Mouse (Mus musculus) lung, postnatal 0 days (tissue): ENCODE results near the gene 9430097D07Rik. TPM values are rescaled to one million over a fixed set of nuclear protein-coding genes. Genes with fewer than 3 reads are reported as not detected.
A peak's percentile ranks its signal among the peaks of the same experiment; 100 is the strongest.

ENCODE experiments used
- ATAC-seq: fragments of 200-750 bp; cut with Nextera tagmentation; 2 replicates; pipeline ENCODE4 v1.8.0; 2017; ENCODE audit warnings: moderate library complexity
- DNase-seq: peaks from one replicate; pipeline ENCODE4 v3.0.0-alpha.2; 2016; ENCODE audit warnings: low spot score
- H3K27ac ChIP-seq: fragments of 300-500 bp; sonication (generic); 2 replicates; pipeline ENCODE4 v1.5.1; 2014; ENCODE audit warnings: antibody characterized with exemption, mild to moderate bottlenecking, low read length, mixed read lengths
- H3K27me3 ChIP-seq: fragments of 300-500 bp; sonication (generic); replicated peaks from 2 replicates; pipeline ENCODE4 v1.6.1; 2014; ENCODE audit warnings: low read length, mixed read lengths; ENCODE audit not compliant: insufficient read depth
- H3K36me3 ChIP-seq: fragments of 300-500 bp; sonication (generic); 2 replicates; pipeline ENCODE4 v1.6.1; 2014; ENCODE audit warnings: low read length, mixed read lengths; ENCODE audit not compliant: insufficient read depth
- H3K4me1 ChIP-seq: fragments of 300-500 bp; sonication (generic); 2 replicates; pipeline ENCODE4 v1.6.1; 2014; ENCODE audit warnings: antibody characterized with exemption, low read depth, low read length, mixed read lengths; ENCODE audit not compliant: insufficient read depth
- H3K4me2 ChIP-seq: fragments of 300-500 bp; sonication (generic); replicated peaks from 2 replicates; pipeline ENCODE4 v1.6.1; 2014; ENCODE audit warnings: low read depth, mild to moderate bottlenecking, low read length, moderate library complexity, mixed read lengths
- H3K4me3 ChIP-seq: fragments of 300-500 bp; sonication (generic); 2 replicates; pipeline ENCODE4 v1.5.1; 2014; ENCODE audit warnings: low read depth, low read length
- H3K9ac ChIP-seq: fragments of 300-500 bp; sonication (generic); replicated peaks from 2 replicates; pipeline ENCODE4 v1.6.1; 2014; ENCODE audit warnings: low read depth, mild to moderate bottlenecking
- H3K9me3 ChIP-seq: fragments of 300-500 bp; sonication (generic); 2 replicates; pipeline ENCODE4 v1.6.1; 2016; ENCODE audit warnings: low read length, mixed read lengths
- CTCF ChIP-seq: IDR thresholded peaks from 2 replicates; pipeline ENCODE4 v1.5.1; 2016; ENCODE audit warnings: antibody characterized with exemption, mild to moderate bottlenecking
- EP300 ChIP-seq: IDR thresholded peaks from 2 replicates; pipeline ENCODE4 v1.6.1; 2016; ENCODE audit warnings: antibody characterized with exemption, mild to moderate bottlenecking, control low read depth
- WGBS: fragments of 180-500 bp; shearing (Covaris S2); extraction: QIAGEN DNeasy Blood & Tissue Kit; methylation state at CpG from one replicate; pipeline ENCODE4 v1.1.7; 2014; 5-methylcytosine and 5-hydroxymethylcytosine counted together
- polyA plus RNA-seq: library from polyadenylated mRNA; unstranded; fragments of >200 nt; fragmentation: Nextera tagmentation; extraction: Ambion mirVana; gene quantifications from 2 replicates; pipeline ENCODE4 v1.2.1, GENCODE M21; 2015

9430097D07Rik gene
- polyA plus RNA-seq, 1 experiment from 2014 or later, result not detected

DNA sequence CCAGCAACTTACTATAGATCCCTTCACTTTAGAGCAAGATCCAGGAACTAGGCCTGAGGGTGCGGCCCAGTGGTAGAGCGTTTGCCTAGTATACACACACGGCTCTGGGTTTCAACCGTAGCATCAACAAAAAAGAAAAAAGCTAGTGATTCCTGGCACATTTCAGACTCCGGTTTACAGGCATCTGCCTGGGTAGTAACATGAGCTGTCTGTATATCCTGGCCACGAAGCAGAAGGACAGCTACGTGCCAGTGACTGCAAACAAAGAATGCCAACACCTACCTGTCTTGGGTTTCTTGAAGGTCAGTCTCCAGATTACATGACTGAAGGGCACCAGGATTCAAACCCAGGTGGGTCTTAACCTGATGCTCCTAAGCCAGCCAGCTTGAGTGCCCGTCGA is 26.3 kb downstream of the 9430097D07Rik start:
- TF ChIP-seq CTCF, result no peak
- TF ChIP-seq EP300, result no peak
- no peaks in the 10 kb centered on the region for H3K9me3 ChIP-seq

DNA sequence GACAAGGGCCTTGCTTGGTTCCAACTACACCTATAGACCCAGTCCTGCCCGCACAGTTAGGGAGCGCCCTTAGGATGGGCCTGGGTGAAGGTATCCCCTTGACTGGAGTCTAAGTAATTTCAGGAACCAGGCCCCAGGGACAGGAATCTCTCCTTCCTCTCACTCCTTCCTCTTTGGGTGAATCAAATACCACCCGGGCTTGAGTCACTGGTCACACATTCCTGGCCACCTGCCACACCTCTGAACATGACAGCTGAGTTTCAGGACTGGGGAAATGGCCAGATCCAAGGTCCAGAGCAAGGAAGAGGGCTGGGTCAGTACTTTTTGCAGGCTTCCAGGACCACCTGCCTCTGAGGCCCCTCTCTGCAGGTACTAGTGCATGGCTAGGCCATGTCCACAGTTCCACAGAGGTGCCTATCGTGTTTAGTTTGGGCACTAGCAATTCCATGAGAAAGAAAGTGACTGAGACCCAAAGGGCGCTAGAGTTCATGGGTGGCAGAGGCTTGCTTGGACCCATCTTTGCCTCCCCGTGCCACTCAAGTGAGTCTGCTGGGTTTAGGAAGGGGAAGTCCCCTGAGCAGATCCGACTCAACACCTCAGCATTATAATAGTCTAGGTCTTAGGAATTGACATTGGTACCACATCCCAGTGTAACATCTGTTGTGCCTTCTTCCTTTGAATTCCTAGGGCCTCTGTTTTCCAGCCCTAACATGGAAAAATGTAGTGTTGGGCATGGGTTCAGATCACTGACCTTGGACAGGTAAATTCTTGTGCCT is 27.3 kb downstream of the 9430097D07Rik start:
- no peak for TF ChIP-seq EP300
- TF ChIP-seq CTCF, result no peak
- Histone ChIP-seq H3K9me3 (no peaks in the 10 kb centered on the region), H3K36me3 (no peaks in the 10 kb centered on the region), H3K4me1 (peaks cover 7% of the 10 kb centered on the region), H3K27me3 (no peaks in the 10 kb centered on the region), H3K27ac (no peak overlapping the region; the same call in 1 of the 2 replicates), H3K4me3 (no peak overlapping the region), H3K4me2 (no peak overlapping the region), H3K9ac (no peak overlapping the region)
- peak; percentile 66 for DNase-seq
- 79% methylated on average over 7 of the region's 7 CpGs for WGBS
- no peak; the same call in 1 of the 2 replicates for ATAC-seq

More for the DNA sequence above, 26.3 kb downstream of the 9430097D07Rik start:
- no peak overlapping the region for H3K27ac ChIP-seq
- 70% methylated on average over 9 of the region's 9 CpGs for WGBS
- H3K4me1 ChIP-seq, result peaks cover 6% of the 10 kb centered on the region; the same call in 1 of the 2 replicates
- no peak overlapping the region for H3K4me2 ChIP-seq
- H3K36me3 ChIP-seq, result no peaks in the 10 kb centered on the region
- H3K27me3 ChIP-seq, result no peaks in the 10 kb centered on the region
- ATAC-seq (no peak), DNase-seq (no peak)
- no peak overlapping the region for H3K4me3 ChIP-seq
- no peak overlapping the region for H3K9ac ChIP-seq

DNA sequence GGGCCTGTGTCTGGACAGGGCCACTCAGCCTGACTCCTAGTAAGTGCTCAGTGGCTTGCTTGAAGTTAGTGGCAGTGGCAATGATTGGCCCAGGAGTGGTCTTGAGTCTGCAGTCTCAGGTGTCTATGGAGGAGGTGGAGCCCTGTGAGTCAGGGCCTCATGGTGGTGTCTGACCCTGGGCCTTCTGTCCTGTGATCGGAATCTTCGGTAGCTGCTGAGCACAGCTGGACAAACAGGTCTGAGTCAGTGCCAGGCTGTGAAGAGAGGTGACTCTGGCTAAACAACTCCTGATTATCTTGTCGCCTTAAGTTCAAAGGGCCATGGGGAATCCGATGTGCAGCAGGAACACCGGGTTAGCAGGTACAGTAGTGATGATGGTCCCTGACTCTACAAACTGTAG is 28.1 kb downstream of the 9430097D07Rik start:
- no peaks in the 10 kb centered on the region for H3K27me3 ChIP-seq
- WGBS, result 62% methylated on average over 5 of the region's 5 CpGs
- ATAC-seq (no peak), DNase-seq (no peak)
- TF ChIP-seq CTCF (no peak), EP300 (no peak)
- no peaks in the 10 kb centered on the region for H3K9me3 ChIP-seq
- no peak overlapping the region for H3K4me3 ChIP-seq
- no peak overlapping the region for H3K9ac ChIP-seq
- no peak overlapping the region for H3K27ac ChIP-seq
- H3K36me3 ChIP-seq, result no peaks in the 10 kb centered on the region
- no peak overlapping the region for H3K4me2 ChIP-seq
- H3K4me1 ChIP-seq, result peaks cover 12% of the 10 kb centered on the region

DNA sequence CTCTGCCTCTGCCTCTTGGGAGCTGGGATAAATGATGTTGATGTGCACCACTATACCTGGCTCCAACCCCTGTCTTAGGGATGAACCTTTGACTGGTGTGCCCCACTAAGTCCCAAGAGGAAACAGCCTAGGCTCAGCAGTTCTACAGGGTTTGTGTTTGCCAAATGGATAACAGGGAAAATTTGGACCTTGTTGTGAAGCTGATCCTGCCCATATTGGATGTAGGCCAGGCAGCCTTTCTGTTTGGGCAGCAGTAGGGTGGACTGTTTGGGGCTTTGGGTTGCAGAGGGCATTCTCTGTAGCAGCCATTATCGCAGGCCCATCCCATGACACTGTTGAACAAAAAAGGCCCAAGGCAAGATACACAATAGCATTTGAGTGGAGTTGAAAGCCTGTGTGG is 28.5 kb downstream of the 9430097D07Rik start:
- Histone ChIP-seq H3K9ac (no peak overlapping the region), H3K4me2 (no peak overlapping the region), H3K27ac (no peak overlapping the region), H3K27me3 (no peaks in the 10 kb centered on the region), H3K36me3 (no peaks in the 10 kb centered on the region), H3K9me3 (no peaks in the 10 kb centered on the region), H3K4me3 (no peak overlapping the region), H3K4me1 (peaks cover 12% of the 10 kb centered on the region)
- no peak for ATAC-seq
- TF ChIP-seq CTCF (no peak), EP300 (no peak)
- no peak for DNase-seq
- 91% methylated on average over 1 of the region's 1 CpGs for WGBS

DNA sequence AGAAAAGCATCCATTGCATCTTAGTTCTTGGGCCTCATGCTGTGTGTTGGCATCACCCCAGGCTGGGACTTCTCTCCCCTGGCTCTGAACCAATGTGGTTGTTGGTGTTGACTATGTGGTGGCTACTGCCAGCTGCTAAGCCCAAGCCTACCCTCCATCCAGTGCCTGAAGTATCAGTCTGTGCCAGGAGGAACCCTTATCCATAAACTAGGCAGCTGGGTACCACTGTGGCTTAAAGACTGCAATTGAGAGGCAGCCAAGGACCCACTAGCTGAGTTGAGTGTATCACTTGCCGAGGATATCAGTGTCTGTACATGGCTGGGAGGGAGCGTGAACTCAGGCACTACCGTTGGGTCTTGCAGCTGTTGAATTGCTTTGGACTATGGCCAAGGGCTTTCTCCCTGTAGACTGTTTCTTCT is 32.4 kb downstream of the 9430097D07Rik start:
- H3K4me1 ChIP-seq, result peaks cover 24% of the 10 kb centered on the region

DNA sequence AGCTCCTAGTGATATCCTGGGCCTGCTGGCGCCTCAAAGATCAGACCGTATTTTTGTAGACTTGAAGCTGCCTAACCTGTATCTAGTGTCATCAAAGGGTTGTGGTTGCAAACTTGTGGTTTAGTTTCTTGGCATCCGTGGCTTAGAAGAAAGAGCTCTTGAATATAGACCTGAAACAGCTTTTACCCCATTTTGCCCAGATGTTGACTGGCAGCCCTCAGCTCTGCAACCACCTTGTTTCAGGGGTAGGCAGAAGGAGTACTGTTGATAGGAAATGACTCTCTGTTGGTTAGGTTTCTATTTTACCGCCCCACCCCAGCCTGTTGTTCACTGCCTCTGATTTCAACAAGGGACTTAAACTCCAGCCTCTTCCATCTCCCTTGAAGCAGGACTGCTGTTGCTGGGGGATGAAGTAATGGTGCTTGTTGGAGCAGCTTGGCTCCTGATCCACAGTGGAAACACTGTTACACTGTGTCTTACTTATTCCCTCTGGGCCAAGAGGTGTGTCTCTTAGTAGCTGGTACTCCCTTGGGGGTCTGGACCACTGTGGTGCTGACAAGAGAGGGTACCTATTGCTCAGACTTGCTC is 33.4 kb downstream of the 9430097D07Rik start:
- TF ChIP-seq CTCF (no peak), EP300 (no peak)
- H3K9me3 ChIP-seq, result no peaks in the 10 kb centered on the region
- 63% methylated on average over 4 of the region's 4 CpGs for WGBS
- no peak overlapping the region for H3K4me2 ChIP-seq
- DNase-seq (no peak), ATAC-seq (no peak)
- H3K27me3 ChIP-seq, result no peaks in the 10 kb centered on the region
- H3K4me3 ChIP-seq, result no peak overlapping the region
- no peaks in the 10 kb centered on the region for H3K36me3 ChIP-seq
- no peak overlapping the region for H3K9ac ChIP-seq
- H3K4me1 ChIP-seq, result peaks cover 28% of the 10 kb centered on the region
- no peak overlapping the region for H3K27ac ChIP-seq

More for the DNA sequence above, 32.4 kb downstream of the 9430097D07Rik start:
- Histone ChIP-seq H3K9me3 (no peaks in the 10 kb centered on the region), H3K4me2 (no peak overlapping the region), H3K27ac (peak overlapping the region; percentile 20; the same call in 1 of the 2 replicates), H3K4me3 (no peak overlapping the region), H3K27me3 (no peaks in the 10 kb centered on the region), H3K36me3 (no peaks in the 10 kb centered on the region), H3K9ac (no peak overlapping the region)
- TF ChIP-seq EP300 (no peak), CTCF (no peak)
- WGBS, result 43% methylated on average over 3 of the region's 3 CpGs
- no peak for ATAC-seq
- DNase-seq, result peak; percentile 14
